Mouse (Mus musculus) thymus, adult 2 months (tissue): ENCODE measurements around the gene Yjefn3.

Experiments
- CTCF ChIP-seq: fragments of 200-500 bp; IDR thresholded peaks from 2 replicates; pipeline ENCODE4 v1.5.1; 2012; ENCODE audit warnings: mild to moderate bottlenecking, control low read depth, low read length, moderate library complexity, borderline replicate concordance; ENCODE audit not compliant: control insufficient read depth, poor library complexity, insufficient read depth; ENCODE audit errors: extremely low read depth
- POLR2A ChIP-seq: fragments of 200-500 bp; IDR thresholded peaks from 2 replicates; pipeline ENCODE4 v1.6.1; 2012; ENCODE audit warnings: mild to moderate bottlenecking, low read length, control low read depth, moderate library complexity; ENCODE audit not compliant: control insufficient read depth, poor library complexity, insufficient read depth; ENCODE audit errors: extremely low read depth

DNA sequence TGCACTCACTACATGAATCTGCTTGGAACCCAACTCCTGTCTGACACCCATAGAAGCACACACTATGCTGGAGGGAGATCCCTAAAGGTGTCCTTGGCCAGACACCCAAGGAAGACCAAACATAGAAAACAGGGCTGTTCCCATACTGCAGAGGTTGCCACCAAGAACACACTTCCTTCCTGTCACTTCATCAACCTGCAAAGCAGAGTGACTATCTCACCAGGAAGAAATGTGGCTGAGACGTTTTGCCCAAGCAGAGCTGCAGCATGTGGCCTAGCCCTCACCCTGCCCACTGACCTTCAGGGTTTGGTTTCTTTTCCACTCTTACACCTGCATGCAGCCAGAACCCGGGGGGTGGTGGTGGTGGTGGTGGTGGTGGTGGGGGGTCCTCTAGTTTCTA lies 31.3 kb upstream of the Yjefn3 start:
- TF ChIP-seq CTCF = no peak
- TF ChIP-seq POLR2A = no peak
